Mouse (Mus musculus) testis, adult 2 months (tissue): ENCODE data around the gene Spred2.

Experiments
- CTCF ChIP-seq: fragments of 200-500 bp; IDR thresholded peaks from 2 replicates; pipeline ENCODE4 v1.5.1; 2012; ENCODE audit warnings: low read depth, mild to moderate bottlenecking, inconsistent platforms, low read length, moderate library complexity; ENCODE audit not compliant: control insufficient read depth, insufficient read depth, insufficient replicate concordance
- POLR2A ChIP-seq: fragments of 200-500 bp; IDR thresholded peaks from 2 replicates; pipeline ENCODE4 v1.6.1; 2012; ENCODE audit warnings: low read depth, mild to moderate bottlenecking, inconsistent platforms, low read length, moderate library complexity; ENCODE audit not compliant: control insufficient read depth

- no peak for TF ChIP-seq CTCF
- TF ChIP-seq POLR2A: no peak
These were observed 20.5 kb downstream of the Spred2 start for GRCm38 (mm10) chr11:19944701-19945100.
